Mouse (Mus musculus): ENCODE results near the gene Ankrd9. TPM values are rescaled to one million over a fixed set of nuclear protein-coding genes. Genes with fewer than 3 reads are reported as not detected.

Ankrd9 gene
- total and polyA plus RNA-seq, 2 experiments from 2014 or later, result 14.3 to 14.8 TPM

DNA sequence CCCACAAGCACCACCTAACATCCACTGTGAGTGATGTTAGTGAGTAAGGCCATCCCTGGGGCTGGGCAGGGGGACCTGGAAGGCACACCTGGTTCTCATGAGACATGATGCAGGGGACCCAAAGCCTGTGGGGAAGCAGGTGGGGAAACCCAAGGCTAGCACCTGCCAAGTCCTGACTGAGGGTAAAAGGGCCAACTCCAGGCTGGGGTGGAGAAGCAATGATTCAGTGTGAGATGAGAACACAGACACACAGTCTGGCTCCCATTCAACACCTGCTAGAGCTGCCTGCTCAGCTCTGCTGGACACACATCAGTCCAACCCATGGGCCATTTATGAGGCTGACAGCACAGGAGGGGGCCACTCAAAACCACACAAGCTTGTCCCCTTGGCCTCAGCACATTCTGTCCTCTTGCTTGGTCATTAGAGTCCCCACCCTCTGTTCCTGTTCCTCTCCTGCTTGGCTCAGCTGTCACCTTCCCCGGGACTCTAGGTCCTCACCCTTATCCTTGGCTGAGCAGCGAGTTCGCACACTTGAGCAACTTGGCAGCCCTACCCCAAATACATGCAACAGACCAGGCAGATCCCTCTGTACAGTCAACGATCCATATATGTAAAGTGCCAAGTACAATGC lies 2.9 kb downstream of the Ankrd9 start:
- WGBS, result 88% methylated on average over 4 of the region's 4 CpGs
- no peak overlapping the region for H3K4me2 ChIP-seq (ENCODE audit: low read depth, low read length)
- H3K4me3 ChIP-seq (ENCODE audit: low read length), result no peak overlapping the region
- no peak overlapping the region for H3K27ac ChIP-seq
- ATAC-seq, result no peak
- no peak for TF ChIP-seq CTCF (IDR thresholded peaks at IDR 0.05; ENCODE audit: low read depth)
- H3K36me3 ChIP-seq (ENCODE audit: insufficient read depth, low read length), result no peaks in the 10 kb centered on the region; the same call in 1 of the 2 replicates
- no peaks in the 10 kb centered on the region for H3K27me3 ChIP-seq (ENCODE audit: insufficient read depth, low read length)
- DNase-seq (ENCODE audit: low spot score), result no peak
- no peak overlapping the region for H3K9ac ChIP-seq (replicated peaks; ENCODE audit: low read length)
- no peaks in the 10 kb centered on the region for H3K4me1 ChIP-seq (ENCODE audit: insufficient read depth, low read length)
- H3K9me3 ChIP-seq (ENCODE audit: low read length), result no peaks in the 10 kb centered on the region

DNA sequence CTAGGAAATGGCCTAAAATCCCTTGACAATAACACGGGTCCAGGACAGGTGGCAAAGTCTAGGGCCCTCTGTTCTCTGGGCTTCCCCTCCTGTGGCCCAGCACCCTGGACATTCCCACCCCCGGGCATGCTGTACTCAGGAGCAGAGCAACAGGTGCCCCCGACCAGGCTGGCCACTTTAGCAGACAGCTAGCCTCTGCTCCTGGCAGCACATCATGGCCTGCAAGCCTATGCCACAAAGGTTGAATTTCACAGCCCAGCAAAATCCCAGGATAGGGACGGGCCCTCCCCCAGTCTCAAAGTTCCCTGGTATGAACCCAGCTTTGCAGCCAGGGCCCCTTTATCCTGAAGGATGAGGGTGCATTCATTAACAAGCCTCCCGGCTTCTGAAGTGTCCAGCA lies 3.5 kb downstream of the Ankrd9 start:
- peaks cover 5% of the 10 kb centered on the region; the same call in 1 of the 2 replicates for H3K36me3 ChIP-seq (ENCODE audit: insufficient read depth, low read length)
- no peak for TF ChIP-seq CTCF (IDR thresholded peaks at IDR 0.05; ENCODE audit: low read depth)
- H3K4me1 ChIP-seq (ENCODE audit: insufficient read depth, low read length), result no peaks in the 10 kb centered on the region
- no peaks in the 10 kb centered on the region for H3K9me3 ChIP-seq (ENCODE audit: low read length)
- DNase-seq (ENCODE audit: low spot score) (no peak), ATAC-seq (no peak)
- no peak overlapping the region for H3K4me2 ChIP-seq (ENCODE audit: low read depth, low read length)
- no peak overlapping the region for H3K9ac ChIP-seq (replicated peaks; ENCODE audit: low read length)
- H3K4me3 ChIP-seq (ENCODE audit: low read length), result no peak overlapping the region
- 91% methylated on average over 5 of the region's 5 CpGs for WGBS
- H3K27ac ChIP-seq, result no peak overlapping the region
- no peaks in the 10 kb centered on the region for H3K27me3 ChIP-seq (ENCODE audit: insufficient read depth, low read length)

DNA sequence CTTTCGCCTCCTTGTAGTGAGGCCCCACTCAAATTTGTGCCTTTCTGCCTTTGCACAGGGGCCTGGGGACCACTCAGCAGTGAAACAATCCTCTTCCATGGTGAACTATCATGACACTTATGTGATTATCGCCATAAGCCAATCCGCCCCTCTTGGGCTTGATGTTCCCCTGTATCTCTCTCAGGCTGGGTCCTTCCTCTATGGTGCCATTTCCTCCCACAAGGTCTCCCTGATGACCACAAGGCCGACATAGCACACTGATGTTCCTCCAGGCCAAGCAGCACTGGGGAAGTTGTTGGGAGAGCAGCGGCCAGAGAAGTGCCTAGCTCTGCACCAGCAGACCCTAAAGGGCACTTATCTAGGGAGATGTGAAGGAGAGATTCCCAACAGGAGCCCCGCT lies 4.1 kb downstream of the Ankrd9 start:
- Histone ChIP-seq H3K9me3 (ENCODE audit: low read length) (no peaks in the 10 kb centered on the region), H3K27me3 (ENCODE audit: insufficient read depth, low read length) (no peaks in the 10 kb centered on the region), H3K4me2 (ENCODE audit: low read depth, low read length) (no peak overlapping the region), H3K9ac (replicated peaks; ENCODE audit: low read length) (no peak overlapping the region), H3K36me3 (ENCODE audit: insufficient read depth, low read length) (peaks cover 7% of the 10 kb centered on the region; the same call in 1 of the 2 replicates), H3K4me3 (ENCODE audit: low read length) (no peak overlapping the region), H3K4me1 (ENCODE audit: insufficient read depth, low read length) (no peaks in the 10 kb centered on the region), H3K27ac (no peak overlapping the region)
- ATAC-seq, result no peak
- no peak for TF ChIP-seq CTCF (IDR thresholded peaks at IDR 0.05; ENCODE audit: low read depth)
- no peak for DNase-seq (ENCODE audit: low spot score)
- 86% methylated on average over 6 of the region's 6 CpGs for WGBS

DNA sequence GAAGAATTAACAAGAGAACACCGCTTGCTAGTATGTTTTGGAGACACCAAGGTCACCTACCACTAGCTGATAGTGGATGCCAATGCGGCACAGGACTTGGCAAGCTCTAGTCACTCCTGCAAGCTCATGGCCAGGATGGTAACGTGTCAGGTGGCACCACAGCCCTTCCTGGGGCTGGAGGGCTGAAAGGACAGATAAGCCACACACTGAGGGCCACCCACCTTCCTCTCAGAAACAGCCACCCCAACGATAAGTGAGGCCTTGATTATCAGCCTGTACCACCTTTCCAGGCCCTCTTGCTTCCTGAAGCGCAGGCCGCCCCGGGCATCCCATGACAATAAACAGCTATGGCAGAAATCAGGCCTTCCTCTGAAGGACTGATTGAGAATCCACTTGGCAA lies 4.5 kb downstream of the Ankrd9 start:
- WGBS, result 92% methylated on average over 7 of the region's 7 CpGs
- TF ChIP-seq CTCF (IDR thresholded peaks at IDR 0.05; ENCODE audit: low read depth), result no peak

DNA sequence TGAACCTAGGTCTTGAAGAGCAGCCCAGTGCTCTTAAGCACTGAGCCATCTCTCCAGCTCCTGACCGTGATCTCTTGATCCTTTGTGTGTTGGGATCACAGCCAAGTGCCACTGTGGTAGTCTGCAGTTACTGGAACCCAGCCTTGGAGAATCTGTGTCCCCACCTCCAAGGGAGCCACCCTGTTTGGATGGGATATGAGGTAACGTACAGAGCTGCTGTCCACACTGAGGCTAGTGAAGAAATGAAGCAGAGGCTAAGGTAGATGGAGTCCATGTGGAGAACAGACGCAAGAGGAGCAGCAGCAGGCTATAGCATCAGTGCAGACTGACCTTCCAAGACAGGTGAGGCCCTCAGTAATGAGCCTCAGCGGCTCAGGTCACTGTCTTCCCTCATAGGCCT lies 5.0 kb downstream of the Ankrd9 start:
- H3K4me1 ChIP-seq (ENCODE audit: insufficient read depth, low read length), result no peaks in the 10 kb centered on the region
- H3K36me3 ChIP-seq (ENCODE audit: insufficient read depth, low read length), result peaks cover 16% of the 10 kb centered on the region; the same call in 1 of the 2 replicates
- no peaks in the 10 kb centered on the region for H3K27me3 ChIP-seq (ENCODE audit: insufficient read depth, low read length)
- no peaks in the 10 kb centered on the region for H3K9me3 ChIP-seq (ENCODE audit: low read length)
- ATAC-seq (no peak), DNase-seq (ENCODE audit: low spot score) (no peak)
- H3K27ac ChIP-seq, result no peak overlapping the region
- WGBS, result 86% methylated on average over 4 of the region's 4 CpGs
- TF ChIP-seq CTCF (IDR thresholded peaks at IDR 0.05; ENCODE audit: low read depth), result no peak
- no peak overlapping the region for H3K4me3 ChIP-seq (ENCODE audit: low read length)
- H3K4me2 ChIP-seq (ENCODE audit: low read depth, low read length), result no peak overlapping the region
- H3K9ac ChIP-seq (replicated peaks; ENCODE audit: low read length), result no peak overlapping the region

More for the DNA sequence above, 4.5 kb downstream of the Ankrd9 start:
- ATAC-seq (no peak), DNase-seq (ENCODE audit: low spot score) (no peak)
- no peak overlapping the region for H3K4me3 ChIP-seq (ENCODE audit: low read length)
- no peaks in the 10 kb centered on the region for H3K4me1 ChIP-seq (ENCODE audit: insufficient read depth, low read length)
- H3K27ac ChIP-seq, result no peak overlapping the region
- H3K4me2 ChIP-seq (ENCODE audit: low read depth, low read length), result no peak overlapping the region
- no peaks in the 10 kb centered on the region for H3K27me3 ChIP-seq (ENCODE audit: insufficient read depth, low read length)
- no peak overlapping the region for H3K9ac ChIP-seq (replicated peaks; ENCODE audit: low read length)
- no peaks in the 10 kb centered on the region for H3K9me3 ChIP-seq (ENCODE audit: low read length)
- H3K36me3 ChIP-seq (ENCODE audit: insufficient read depth, low read length), result peaks cover 11% of the 10 kb centered on the region; the same call in 1 of the 2 replicates

DNA sequence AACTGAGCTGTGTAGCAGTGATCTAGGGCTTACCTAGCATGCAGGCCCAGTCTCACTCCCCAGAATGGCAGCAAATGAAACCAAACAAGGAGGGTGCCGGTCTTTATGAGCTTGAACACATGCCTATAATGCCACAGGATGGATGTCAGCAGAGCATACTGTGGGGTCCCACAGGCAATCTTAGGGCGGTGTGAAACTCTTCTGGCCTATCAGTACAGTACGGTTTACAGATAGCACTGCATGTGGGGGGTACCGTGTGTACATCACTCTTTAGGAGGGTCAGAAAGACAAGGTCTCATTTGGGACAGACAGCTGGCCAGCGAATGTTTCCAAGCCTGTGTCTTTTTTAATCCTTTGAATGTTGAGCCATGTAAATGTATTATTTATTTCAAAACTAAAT lies 6.9 kb downstream of the Ankrd9 start:
- ATAC-seq (no peak), DNase-seq (ENCODE audit: low spot score) (no peak)
- no peak for TF ChIP-seq CTCF (IDR thresholded peaks at IDR 0.05; ENCODE audit: low read depth)
- H3K27ac ChIP-seq, result no peak overlapping the region
- H3K27me3 ChIP-seq (ENCODE audit: insufficient read depth, low read length), result no peaks in the 10 kb centered on the region
- 93% methylated on average over 5 of the region's 5 CpGs for WGBS
- peaks cover 30% of the 10 kb centered on the region for H3K36me3 ChIP-seq (ENCODE audit: insufficient read depth, low read length)
- no peak overlapping the region for H3K4me2 ChIP-seq (ENCODE audit: low read depth, low read length)
- H3K4me1 ChIP-seq (ENCODE audit: insufficient read depth, low read length), result no peaks in the 10 kb centered on the region
- H3K9ac ChIP-seq (replicated peaks; ENCODE audit: low read length), result no peak overlapping the region
- no peaks in the 10 kb centered on the region for H3K9me3 ChIP-seq (ENCODE audit: low read length)
- no peak overlapping the region for H3K4me3 ChIP-seq (ENCODE audit: low read length)

DNA sequence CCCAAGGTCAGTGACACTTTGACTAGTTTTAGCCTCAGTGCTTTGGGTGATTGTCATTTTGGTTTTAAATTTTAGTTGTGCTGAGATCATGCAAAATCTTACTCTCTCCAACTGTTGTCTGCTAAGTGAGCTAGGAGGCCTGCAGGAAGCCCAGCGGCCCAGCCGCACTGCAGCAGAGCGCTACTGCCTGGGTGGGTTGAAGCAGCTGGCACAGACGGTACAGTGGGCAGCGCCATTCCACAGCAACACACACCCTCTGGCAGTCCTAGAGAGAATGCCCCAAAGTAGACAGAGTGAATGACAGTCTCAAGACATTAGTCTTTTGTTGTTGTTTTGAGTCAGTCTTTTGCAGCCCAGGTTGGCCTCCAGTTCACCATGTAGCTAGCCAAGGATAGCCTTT lies 8.4 kb downstream of the Ankrd9 start:
- Histone ChIP-seq H3K4me1 (ENCODE audit: insufficient read depth, low read length) (no peaks in the 10 kb centered on the region), H3K4me2 (ENCODE audit: low read depth, low read length) (no peak overlapping the region), H3K27me3 (ENCODE audit: insufficient read depth, low read length) (no peaks in the 10 kb centered on the region), H3K36me3 (ENCODE audit: insufficient read depth, low read length) (peaks cover 30% of the 10 kb centered on the region), H3K9ac (replicated peaks; ENCODE audit: low read length) (no peak overlapping the region), H3K27ac (no peak overlapping the region), H3K9me3 (ENCODE audit: low read length) (no peaks in the 10 kb centered on the region), H3K4me3 (ENCODE audit: low read length) (no peak overlapping the region)
- DNase-seq (ENCODE audit: low spot score), result no peak
- ATAC-seq, result no peak
- no peak for TF ChIP-seq CTCF (IDR thresholded peaks at IDR 0.05; ENCODE audit: low read depth)
- 93% methylated on average over 5 of the region's 5 CpGs for WGBS

All from hindbrain, postnatal 0 days (tissue).